15 mouse cellular contexts compared by ENCODE assay signal in genomic region chr5:113354311-113354710, GRCm38 (mm10). TPM values are rescaled to one million over a fixed set of nuclear protein-coding genes. Genes with fewer than 3 reads are reported as not detected.
A peak's percentile ranks its signal among the peaks of the same experiment; 100 is the strongest.
DNase-seq lines count a peak whose midpoint lies in the region; ATAC-seq and TF ChIP-seq lines count a peak whose summit lies in the region.
"Had no signal": no experiment of that assay in that cellular context is flagged by ENCODE, and none has a peak within 500 bp of the region (broad histone marks: within the 10 kb centered on the region; RNA-seq: fewer than 3 reads in every experiment).

No protein-coding gene starts in this region.

- no peak for TF ChIP-seq POLR2A in testis, adult 2 months (IDR thresholded peaks at IDR 0.05; ENCODE audit: control insufficient read depth, low read depth, low read length)

- 52% methylated on average over 16 of the region's 16 CpGs for WGBS in hindbrain, embryonic 13.5 days
- 43% methylated on average over 16 of the region's 16 CpGs for WGBS in hindbrain, postnatal 0 days

- H3K9ac ChIP-seq in hindbrain, embryonic 13.5 days = no peak overlapping the region
- H3K9ac ChIP-seq in hindbrain, postnatal 0 days (replicated peaks; ENCODE audit: low read length) = no peak overlapping the region

- H3K9me3 ChIP-seq in hindbrain, embryonic 13.5 days = no peaks in the 10 kb centered on the region
- H3K9me3 ChIP-seq in hindbrain, postnatal 0 days (ENCODE audit: low read length) = no peaks in the 10 kb centered on the region
- H3K9me3 ChIP-seq: hindbrain, embryonic 10.5 days; megakaryocyte, embryonic 14.5 days had no signal

- H3K27ac ChIP-seq in hindbrain, embryonic 13.5 days = no peak overlapping the region
- H3K27ac ChIP-seq in hindbrain, postnatal 0 days = no peak overlapping the region
- H3K27ac ChIP-seq in testis, adult 2 months (ENCODE audit: control insufficient read depth, insufficient read depth, low read depth, low read length) = peak overlapping the region; percentile 61
- peak overlapping the region; percentile 56 for H3K27ac ChIP-seq in left cerebral cortex, adult 2 months
- H3K27ac ChIP-seq: hindbrain, embryonic 10.5 days; stomach, postnatal 0 days had no signal

- no peaks in the 10 kb centered on the region for H3K36me3 ChIP-seq in hindbrain, embryonic 13.5 days
- H3K36me3 ChIP-seq in hindbrain, postnatal 0 days (ENCODE audit: insufficient read depth, low read length) = no peaks in the 10 kb centered on the region
- no peaks in the 10 kb centered on the region for H3K36me3 ChIP-seq in testis, adult 2 months (ENCODE audit: control insufficient read depth, insufficient read depth, low read length)
- H3K36me3 ChIP-seq: hindbrain, embryonic 10.5 days had no signal

- H3K27me3 ChIP-seq in hindbrain, embryonic 13.5 days = peaks cover 59% of the 10 kb centered on the region
- no peaks in the 10 kb centered on the region for H3K27me3 ChIP-seq in hindbrain, postnatal 0 days (ENCODE audit: insufficient read depth, low read length)
- H3K27me3 ChIP-seq in testis, adult 2 months (ENCODE audit: control insufficient read depth, insufficient read depth, low read length) = no peaks in the 10 kb centered on the region

- 0 out of 2 replicates have a peak overlapping the region, but pooled peaks have one; percentile 10 for H3K4me2 ChIP-seq in hindbrain, embryonic 13.5 days
- no peak overlapping the region for H3K4me2 ChIP-seq in hindbrain, postnatal 0 days (ENCODE audit: low read depth, low read length)

- ATAC-seq in hindbrain, embryonic 13.5 days (ENCODE audit: low FRiP score) = no peak
- no peak for ATAC-seq in hindbrain, postnatal 0 days
- ATAC-seq: Patski had no signal

- no peak for TF ChIP-seq CTCF in hindbrain, postnatal 0 days (IDR thresholded peaks at IDR 0.05; ENCODE audit: low read depth)
- no peak for TF ChIP-seq CTCF in testis, adult 2 months (IDR thresholded peaks at IDR 0.05; ENCODE audit: control insufficient read depth, insufficient read depth, insufficient replicate concordance, low read depth, low read length)
- no peak for TF ChIP-seq CTCF in left cerebral cortex, adult 2 months (IDR thresholded peaks at IDR 0.05)

- H3K4me1 ChIP-seq in hindbrain, embryonic 13.5 days (replicated peaks) = peaks cover 65% of the 10 kb centered on the region
- H3K4me1 ChIP-seq in hindbrain, postnatal 0 days (ENCODE audit: insufficient read depth, low read length) = no peaks in the 10 kb centered on the region
- peaks cover 12% of the 10 kb centered on the region for H3K4me1 ChIP-seq in testis, adult 2 months (ENCODE audit: control insufficient read depth, insufficient read depth, low read length)
- H3K4me1 ChIP-seq: megakaryocyte, embryonic 14.5 days had no signal

- no peak for DNase-seq in hindbrain, postnatal 0 days (ENCODE audit: low spot score)
- DNase-seq in testis, postnatal 14 days (ENCODE audit: low spot score) = no peak
- DNase-seq in left cerebral cortex, adult 2 months (ENCODE audit: extremely low spot score in 1 of 2, low spot score in 2 of 2) = peak; percentile 64 to 78
- DNase-seq in right cerebral cortex, postnatal 4 days = peak; percentile 35
- no peak for DNase-seq in yolk sac, embryonic 10.5 days (ENCODE audit: low spot score)
- no peak for DNase-seq in kidney, postnatal 10 days
- DNase-seq: B cell, adult 2 months had no signal

- H3K4me3 ChIP-seq in hindbrain, embryonic 13.5 days = no peak overlapping the region
- no peak overlapping the region for H3K4me3 ChIP-seq in hindbrain, postnatal 0 days (ENCODE audit: low read length)
- peak overlapping the region; percentile 84 for H3K4me3 ChIP-seq in testis, adult 2 months (ENCODE audit: control insufficient read depth, low read depth, low read length)
- peak overlapping the region; percentile 26 for H3K4me3 ChIP-seq in left cerebral cortex, adult 2 months
- H3K4me3 ChIP-seq: hindbrain, embryonic 10.5 days; megakaryocyte, embryonic 14.5 days had no signal

- intact Hi-C loops in left cerebral cortex, adult 2 months (cut with DNase I) = no loop called here

RNA-seq across cellular contexts. Expression of gene Aym1, which starts 2.8 kb away (rescaled TPM):
- not detected in 2 replicates for polyA plus RNA-seq in hindbrain, embryonic 13.5 days (2015; fragmentation: Nextera tagmentation; extraction: Ambion mirVana)
- not detected in 2 replicates for total RNA-seq in hindbrain, postnatal 0 days (2014; rRNA removed)
- polyA plus RNA-seq in hindbrain, postnatal 0 days (2015; fragmentation: Nextera tagmentation; extraction: Ambion mirVana) = not detected in 2 replicates
- 10.8 and 12.8 TPM in 2 replicates for polyA plus RNA-seq in testis, adult 2 months (2012; rRNA removed)
- total RNA-seq in left cerebral cortex, adult 2 months (2021) = not detected
- total RNA-seq: gastrocnemius, adult 8-10 months; liver, adult 2 months had no signal
- polyA plus RNA-seq: hindbrain, embryonic 10.5 days; liver, adult 2 months; Patski; stomach, postnatal 0 days had no signal

RNA-seq across cellular contexts. Expression of gene Sgsm1, which starts 43.7 kb away (rescaled TPM):
- polyA plus RNA-seq in hindbrain, embryonic 13.5 days (2015; fragmentation: Nextera tagmentation; extraction: Ambion mirVana) = 14.2 and 14.5 TPM in 2 replicates
- total RNA-seq in hindbrain, postnatal 0 days (2014; rRNA removed) = 33.4 and 43.4 TPM in 2 replicates
- polyA plus RNA-seq in hindbrain, postnatal 0 days (2015; fragmentation: Nextera tagmentation; extraction: Ambion mirVana) = 13.8 and 15.2 TPM in 2 replicates
- polyA plus RNA-seq in testis, adult 2 months (2012; rRNA removed) = 1.8 and 2.2 TPM in 2 replicates
- 100 to 1,000 TPM; 175 to 185 TPM for total RNA-seq in left cerebral cortex, adult 2 months (2021)

Comparison
In these comparisons a context has a peak if more than half of its experiments do, and no peak if none do; other contexts are left out.
1. H3K27ac ChIP-seq: peak in testis, adult 2 months (single experiment) and left cerebral cortex, adult 2 months (single experiment); none in hindbrain, embryonic 13.5 days (single experiment) and hindbrain, postnatal 0 days (single experiment).
2. H3K4me3 ChIP-seq: peak in testis, adult 2 months (single experiment) and left cerebral cortex, adult 2 months (single experiment); none in hindbrain, embryonic 13.5 days (single experiment) and hindbrain, postnatal 0 days (single experiment).
3. DNase-seq: peak in left cerebral cortex, adult 2 months (2 of 2) and right cerebral cortex, postnatal 4 days (single experiment); none in hindbrain, postnatal 0 days (single experiment), testis, postnatal 14 days (single experiment), yolk sac, embryonic 10.5 days (single experiment) and kidney, postnatal 10 days (single experiment).
4. RNA of gene Aym1, which starts 2.8 kb away (polyA plus RNA-seq): 10.8 to 12.8 TPM in testis, adult 2 months; not detected in hindbrain, embryonic 13.5 days and not detected in hindbrain, postnatal 0 days; every median in the first group is over 10 times any median in the second.